Mouse (Mus musculus): ENCODE measurements around the gene Phospho2. TPM values are rescaled to one million over a fixed set of nuclear protein-coding genes. Genes with fewer than 3 reads are reported as not detected.
"Not testable (repeated sequence)": the region's sequence is repeated elsewhere in the genome, so short reads cannot be mapped to it uniquely, and the experiment has no call there.

Gene Phospho2
- 10 to 100 TPM; 22.9 to 25.3 TPM for total RNA-seq (2021)
- 147 and 150 TPM in 2 replicates for polyA plus RNA-seq (2012; rRNA removed)
- long read RNA-seq, transcript Phospho2-201 (4 exons, 2,260 nt) = major isoform, 19 of 25 reads
- long read RNA-seq, partial matches to known transcripts = 0 of 25 reads
- long read RNA-seq, other reads (novel, unspliced or antisense) = 2 of 25 reads

GRCm38 (mm10) chr2:69789429-69790069 is at the start of gene Phospho2, which contains the start of gene Ccdc173:
Phospho2 (plus strand) TSS chr2:69789623.
Ccdc173 (minus strand) TSS chr2:69789575.
- DNase-seq = peak; percentile 98

- DNase-seq = no peak
Measured at GRCm38 (mm10) chr2:69745091-69745490, 44.3 kb upstream of the Phospho2 start.

- no peak for DNase-seq
Measured at GRCm38 (mm10) chr2:69760980-69761379, 28.4 kb upstream of the Phospho2 start.

- no peak for DNase-seq
Measured at GRCm38 (mm10) chr2:69763340-69763739, 26.1 kb upstream of the Phospho2 start.

GRCm38 (mm10) chr2:69764716-69765115 is 24.7 kb upstream of the Phospho2 start:
- no peak for DNase-seq

- DNase-seq = no peak
Measured at GRCm38 (mm10) chr2:69773331-69773730, 16.1 kb upstream of the Phospho2 start.

- no peak for DNase-seq
Measured at GRCm38 (mm10) chr2:69777985-69778835, 11.2 kb upstream of the Phospho2 start.

- DNase-seq = no peak
Measured at GRCm38 (mm10) chr2:69778836-69779177, 10.6 kb upstream of the Phospho2 start.

GRCm38 (mm10) chr2:69788974-69789373 is 449 bp upstream of the Phospho2 start:
- DNase-seq = no peak

- peak; percentile 90 for DNase-seq
Measured at GRCm38 (mm10) chr2:69790285-69790684, 862 bp downstream of the Phospho2 start.

GRCm38 (mm10) chr2:69790722-69791121 is 1.3 kb downstream of the Phospho2 start:
- DNase-seq = no peak

GRCm38 (mm10) chr2:69802911-69803312 is 13.5 kb downstream of the Phospho2 start:
- DNase-seq = peak; percentile 90

GRCm38 (mm10) chr2:69803756-69804155 is 14.3 kb downstream of the Phospho2 start:
- DNase-seq = no peak

GRCm38 (mm10) chr2:69804663-69805062 is 15.2 kb downstream of the Phospho2 start:
- DNase-seq = not testable (repeated sequence)

GRCm38 (mm10) chr2:69810169-69810568 is 20.7 kb downstream of the Phospho2 start:
- DNase-seq = peak; percentile 74

GRCm38 (mm10) chr2:69811349-69811748 is 21.9 kb downstream of the Phospho2 start:
- DNase-seq = not testable (repeated sequence)

GRCm38 (mm10) chr2:69816575-69816974 is 27.2 kb downstream of the Phospho2 start:
- DNase-seq = no peak

- no peak for DNase-seq
Measured at GRCm38 (mm10) chr2:69818350-69819085, 29.1 kb downstream of the Phospho2 start.

GRCm38 (mm10) chr2:69820201-69820600 is 30.8 kb downstream of the Phospho2 start:
- DNase-seq = no peak

GRCm38 (mm10) chr2:69821711-69822110 is 32.3 kb downstream of the Phospho2 start, which contains the start of gene Klhl23:
Klhl23 (plus strand) TSS chr2:69821944.
- DNase-seq = peak; percentile 33

- DNase-seq = peak; percentile 68
Measured at GRCm38 (mm10) chr2:69822361-69823128, 33.1 kb downstream of the Phospho2 start.
